Mouse (Mus musculus) cerebellum, adult 2 months (tissue): ENCODE measurements at regions not wholly inside any gene's neighbourhood (a gene's known extent, or its start where the extent isn't known, plus 50 kb on each side); places are given as distances from the start of the nearest gene placed in this dataset.

Experiments used
- CTCF ChIP-seq: fragments of 200-500 bp; IDR thresholded peaks from 2 replicates; pipeline ENCODE4 v1.5.1; 2011; ENCODE audit warnings: low read depth, mild to moderate bottlenecking, control low read depth, low read length, moderate library complexity, borderline replicate concordance; ENCODE audit not compliant: insufficient read depth
- POLR2A ChIP-seq: fragments of 200-500 bp; IDR thresholded peaks from 2 replicates; pipeline ENCODE4 v1.6.1; 2011; ENCODE audit warnings: low read length, control low read depth, borderline replicate concordance; ENCODE audit not compliant: insufficient read depth

- TF ChIP-seq CTCF: no peak
- TF ChIP-seq POLR2A: no peak
Measured at GRCm38 (mm10) chr3:79000293-79000692, 286.0 kb downstream of the Rapgef2 start.
